ENCODE assay signal across 8 mouse cellular contexts in genomic region chr4:139211975-139212831, GRCm38 (mm10). TPM values are rescaled to one million over a fixed set of nuclear protein-coding genes. Genes with fewer than 3 reads are reported as not detected.
A peak's percentile ranks its signal among the peaks of the same experiment; 100 is the strongest.
DNase-seq lines count a peak whose midpoint lies in the region; ATAC-seq and TF ChIP-seq lines count a peak whose summit lies in the region.

No protein-coding gene starts in this region.

- H3K4me1 ChIP-seq in intestine, postnatal 0 days (replicated peaks; ENCODE audit: control insufficient read depth, insufficient read depth, low read length): peaks cover 34% of the 10 kb centered on the region
- peaks cover 17% of the 10 kb centered on the region; the same call in 1 of the 2 replicates for H3K4me1 ChIP-seq in midbrain, embryonic 15.5 days

- DNase-seq in layer of hippocampus, adult 2 months (ENCODE audit: low spot score in 2 of 2): peak; percentile 55 to 57
- DNase-seq in layer of hippocampus, adult 8-10 months (ENCODE audit: low spot score in 2 of 2): no peak
- DNase-seq in lung, postnatal 25 days (ENCODE audit: low spot score): peak; percentile 70
- no peak for DNase-seq in layer of hippocampus, adult 11-12 months (ENCODE audit: low spot score)
- DNase-seq in ovary, postnatal 10 days (ENCODE audit: low spot score): no peak

- no peak overlapping the region for H3K4me3 ChIP-seq in layer of hippocampus, adult 2 months
- H3K4me3 ChIP-seq in intestine, postnatal 0 days (ENCODE audit: low read depth, low read length): no peak overlapping the region
- H3K4me3 ChIP-seq in midbrain, embryonic 15.5 days: no peak overlapping the region

- 0 out of 2 replicates have a peak overlapping the region, but pooled peaks have one; percentile 6 for H3K4me2 ChIP-seq in intestine, postnatal 0 days (replicated peaks; ENCODE audit: low read depth)
- no peak overlapping the region for H3K4me2 ChIP-seq in midbrain, embryonic 15.5 days

- no peaks in the 10 kb centered on the region for H3K9me3 ChIP-seq in intestine, postnatal 0 days (ENCODE audit: control insufficient read depth)
- no peaks in the 10 kb centered on the region for H3K9me3 ChIP-seq in midbrain, embryonic 15.5 days

- ATAC-seq in common myeloid progenitor, adult 5-6 weeks (replicated peaks; ENCODE audit: low read depth, poor library complexity, severe bottlenecking): peak; percentile 19; the same call in 1 of the 2 replicates
- ATAC-seq in intestine, postnatal 0 days: peak; percentile 56
- no peak for ATAC-seq in midbrain, embryonic 15.5 days (replicated peaks)

- peaks cover 11% of the 10 kb centered on the region for H3K36me3 ChIP-seq in intestine, postnatal 0 days (ENCODE audit: control insufficient read depth, insufficient read depth)
- no peaks in the 10 kb centered on the region for H3K36me3 ChIP-seq in midbrain, embryonic 15.5 days (replicated peaks)

- peak overlapping the region; percentile 77 for H3K27ac ChIP-seq in layer of hippocampus, adult 2 months
- no peak overlapping the region; the same call in 1 of the 2 replicates for H3K27ac ChIP-seq in intestine, postnatal 0 days (ENCODE audit: low read depth, low read length)
- H3K27ac ChIP-seq in midbrain, embryonic 15.5 days: no peak overlapping the region

- peak; percentile 77 for TF ChIP-seq CTCF in layer of hippocampus, adult 2 months (conservative IDR thresholded peaks at IDR 0.05)
- TF ChIP-seq CTCF in intestine, postnatal 0 days (IDR thresholded peaks at IDR 0.05; ENCODE audit: low read depth): peak; percentile 71

- 38% methylated on average over 17 of the region's 17 CpGs for WGBS in intestine, postnatal 0 days
- 75% methylated on average over 17 of the region's 17 CpGs for WGBS in midbrain, embryonic 15.5 days

- no peak overlapping the region for H3K9ac ChIP-seq in intestine, postnatal 0 days (ENCODE audit: low read depth, low read length)
- H3K9ac ChIP-seq in midbrain, embryonic 15.5 days: no peak overlapping the region

- H3K27me3 ChIP-seq in intestine, postnatal 0 days (replicated peaks; ENCODE audit: control insufficient read depth, insufficient read depth, low read length): no peaks in the 10 kb centered on the region
- H3K27me3 ChIP-seq in midbrain, embryonic 15.5 days (replicated peaks): no peaks in the 10 kb centered on the region

RNA-seq across cellular contexts. Expression of gene Capzb, which starts 19.5 kb away (rescaled TPM):
- total RNA-seq in layer of hippocampus, adult 2 months (2021): 100 to 1,000 TPM; 374 to 416 TPM
- 100 to 1,000 TPM; 355 to 394 (median 369) TPM for total RNA-seq in layer of hippocampus, adult 8-10 months (2022)
- 126 and 137 TPM in 2 replicates for total RNA-seq in common myeloid progenitor, adult 5-6 weeks (2017)
- 299 and 306 TPM in 2 replicates for polyA plus RNA-seq in intestine, postnatal 0 days (2015; fragmentation: Nextera tagmentation; extraction: Ambion mirVana)
- 330 and 331 TPM in 2 replicates for polyA plus RNA-seq in midbrain, embryonic 15.5 days (2015; fragmentation: Nextera tagmentation; extraction: Ambion mirVana)

Comparison
In these comparisons a context has a peak if more than half of its experiments do, and no peak if none do; other contexts are left out.
1. DNase-seq: peak in layer of hippocampus, adult 2 months (2 of 2) and lung, postnatal 25 days (single experiment); none in layer of hippocampus, adult 8-10 months (0 of 2), layer of hippocampus, adult 11-12 months (single experiment) and ovary, postnatal 10 days (single experiment).